Mouse (Mus musculus) hindbrain, embryonic 16.5 days (tissue): ENCODE results near the gene Tmem11. TPM values are rescaled to one million over a fixed set of nuclear protein-coding genes. Genes with fewer than 3 reads are reported as not detected.

ENCODE experiments used
- ATAC-seq: fragments of 200-750 bp; cut with Nextera tagmentation; 2 replicates; pipeline ENCODE4 v1.8.0; 2017; ENCODE audit warnings: moderate TSS enrichment, moderate library complexity
- H3K27ac ChIP-seq: fragments of 300-500 bp; sonication (generic); 2 replicates; pipeline ENCODE4 v1.5.1; 2014; ENCODE audit warnings: low read depth, mild to moderate bottlenecking, control low read depth, low read length, moderate library complexity
- H3K27me3 ChIP-seq: fragments of 300-500 bp; sonication (generic); replicated peaks from 2 replicates; pipeline ENCODE4 v1.6.1; 2014; ENCODE audit warnings: low read length; ENCODE audit not compliant: control insufficient read depth, insufficient read depth
- H3K36me3 ChIP-seq: fragments of 300-500 bp; sonication (generic); 2 replicates; pipeline ENCODE4 v1.6.1; 2014; ENCODE audit warnings: mild to moderate bottlenecking, low read length, moderate library complexity, mixed read lengths; ENCODE audit not compliant: control insufficient read depth, insufficient read depth
- H3K4me1 ChIP-seq: fragments of 300-500 bp; sonication (generic); 2 replicates; pipeline ENCODE4 v1.6.1; 2014; ENCODE audit warnings: low read depth, low read length; ENCODE audit not compliant: control insufficient read depth, insufficient read depth
- H3K4me2 ChIP-seq: fragments of 300-500 bp; sonication (generic); 2 replicates; pipeline ENCODE4 v1.6.1; 2014; ENCODE audit warnings: mild to moderate bottlenecking, low read length, control low read depth, moderate library complexity
- H3K4me3 ChIP-seq: fragments of 300-500 bp; sonication (generic); 2 replicates; pipeline ENCODE4 v1.5.1; 2014; ENCODE audit warnings: mild to moderate bottlenecking, low read length, control low read depth, moderate library complexity
- H3K9ac ChIP-seq: fragments of 300-500 bp; sonication (generic); 2 replicates; pipeline ENCODE4 v1.6.1; 2014; ENCODE audit warnings: low read depth, mild to moderate bottlenecking, control low read depth, low read length, moderate library complexity
- H3K9me3 ChIP-seq: fragments of 300-500 bp; sonication (generic); 2 replicates; pipeline ENCODE4 v1.6.1; 2014; ENCODE audit warnings: mild to moderate bottlenecking, low read length, moderate library complexity; ENCODE audit not compliant: control insufficient read depth
- WGBS: fragments of 180-500 bp; shearing (Covaris S2); extraction: QIAGEN DNeasy Blood & Tissue Kit; methylation state at CpG from one replicate; pipeline ENCODE4 v1.1.7; 2014; 5-methylcytosine and 5-hydroxymethylcytosine counted together
- polyA plus RNA-seq: library from polyadenylated mRNA; unstranded; fragments of >200 nt; fragmentation: Nextera tagmentation; extraction: Ambion mirVana; gene quantifications from 2 replicates; pipeline ENCODE4 v1.2.1, GENCODE M21; 2015

Tmem11 gene
- polyA plus RNA-seq, 1 experiment from 2014 or later = 62.1 TPM

DNA sequence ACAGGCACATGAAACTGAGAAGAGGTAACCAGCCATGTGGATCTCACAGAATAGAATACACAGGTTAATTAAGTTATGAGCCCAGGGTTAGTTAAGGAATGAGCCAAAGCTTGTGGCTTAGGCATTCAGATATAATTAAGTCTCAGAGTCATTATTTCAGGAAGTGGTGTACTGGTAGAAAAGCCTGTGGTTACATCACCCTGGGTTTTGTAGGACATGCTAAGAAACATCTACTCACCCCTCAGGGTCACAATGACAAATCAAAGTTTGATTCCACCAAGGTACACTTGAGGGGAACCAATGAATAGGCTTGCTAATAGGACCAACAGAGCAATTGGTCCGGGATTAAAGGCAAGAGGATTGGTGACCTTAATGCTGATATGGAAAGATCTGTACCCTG is 52.4 kb downstream of the Tmem11 start:
- no peak for ATAC-seq
- Histone ChIP-seq H3K9ac (no peak overlapping the region), H3K4me3 (no peak overlapping the region), H3K4me2 (no peak overlapping the region), H3K9me3 (no peaks in the 10 kb centered on the region), H3K4me1 (peaks cover 7% of the 10 kb centered on the region), H3K27ac (no peak overlapping the region), H3K27me3 (no peaks in the 10 kb centered on the region), H3K36me3 (no peaks in the 10 kb centered on the region)
- 72% methylated on average over 1 of the region's 1 CpGs for WGBS

DNA sequence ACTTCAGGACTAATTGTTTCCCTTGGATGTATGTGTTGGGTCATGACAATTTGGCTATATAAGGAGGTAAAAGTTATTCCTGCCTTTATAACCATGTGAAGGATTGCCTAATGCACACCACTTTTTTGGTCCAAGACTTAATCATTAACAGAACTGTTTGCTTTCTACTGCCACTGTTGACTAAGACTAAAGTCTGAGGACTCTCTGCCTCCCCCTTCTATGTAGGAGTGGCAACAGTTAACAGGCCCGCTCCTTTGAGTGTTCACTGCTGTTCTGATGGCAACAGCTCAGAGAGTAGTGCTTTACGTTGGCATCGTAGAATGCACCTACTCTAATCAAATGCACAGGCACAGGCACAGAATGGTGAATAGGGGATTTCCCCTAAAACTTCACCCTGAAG is 53.9 kb downstream of the Tmem11 start:
- Histone ChIP-seq H3K9ac (no peak overlapping the region), H3K9me3 (no peaks in the 10 kb centered on the region), H3K36me3 (no peaks in the 10 kb centered on the region), H3K4me1 (no peaks in the 10 kb centered on the region), H3K27me3 (no peaks in the 10 kb centered on the region), H3K27ac (no peak overlapping the region), H3K4me3 (no peak overlapping the region), H3K4me2 (no peak overlapping the region)
- ATAC-seq = no peak
- WGBS = 79% methylated on average over 3 of the region's 3 CpGs

DNA sequence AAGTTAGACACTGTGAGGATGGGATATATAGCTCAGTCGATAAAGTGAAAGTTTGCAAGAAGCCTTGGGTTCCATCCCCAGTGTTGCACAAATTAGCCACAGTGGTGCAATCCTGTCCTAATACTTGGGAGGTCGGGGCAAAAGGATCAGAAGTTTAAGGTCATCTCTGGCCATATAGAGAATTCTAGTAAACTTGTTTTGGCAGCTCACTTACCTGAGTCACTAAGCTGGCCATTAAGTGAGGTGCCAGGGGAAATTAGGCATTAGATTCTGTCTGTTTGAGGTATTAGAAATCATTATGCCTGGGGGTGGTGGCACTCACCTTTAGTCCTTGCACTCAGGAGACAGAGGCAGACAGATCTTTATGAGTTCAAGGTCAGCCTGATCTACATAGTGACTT is 55.3 kb downstream of the Tmem11 start:
- no peak for ATAC-seq
- no peak overlapping the region for H3K27ac ChIP-seq
- no peaks in the 10 kb centered on the region for H3K36me3 ChIP-seq
- H3K4me1 ChIP-seq = no peaks in the 10 kb centered on the region
- 81% methylated on average over 2 of the region's 2 CpGs for WGBS
- H3K27me3 ChIP-seq = no peaks in the 10 kb centered on the region
- H3K4me3 ChIP-seq = no peak overlapping the region
- H3K4me2 ChIP-seq = no peak overlapping the region
- H3K9me3 ChIP-seq = no peaks in the 10 kb centered on the region
- H3K9ac ChIP-seq = no peak overlapping the region

DNA sequence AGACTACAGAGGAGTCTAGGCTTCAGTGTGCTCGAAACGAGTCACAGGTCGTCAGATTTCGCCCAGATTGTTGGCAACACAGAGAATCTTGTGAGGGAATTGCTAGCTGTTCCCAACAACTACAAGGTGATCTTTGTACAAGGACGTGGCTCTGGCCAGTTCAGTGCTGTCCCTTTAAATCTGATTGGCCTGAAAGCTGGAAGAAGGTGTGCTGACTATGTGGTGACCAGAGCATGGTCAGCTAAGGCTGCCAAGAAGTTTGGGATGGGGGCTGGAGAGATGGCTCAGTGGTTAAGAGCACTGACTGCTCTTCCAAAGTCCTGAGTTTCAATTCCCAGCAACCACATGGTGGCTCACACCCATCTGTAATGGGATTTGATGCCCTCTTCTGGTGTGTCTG is 62.7 kb downstream of the Tmem11 start:
- no peaks in the 10 kb centered on the region for H3K4me1 ChIP-seq
- H3K27me3 ChIP-seq = no peaks in the 10 kb centered on the region

More for the DNA sequence above, 62.7 kb downstream of the Tmem11 start:
- WGBS = 71% methylated on average over 5 of the region's 5 CpGs
- H3K27ac ChIP-seq = no peak overlapping the region
- no peak overlapping the region for H3K4me3 ChIP-seq
- H3K36me3 ChIP-seq = no peaks in the 10 kb centered on the region
- ATAC-seq = no peak
- H3K9ac ChIP-seq = no peak overlapping the region
- H3K9me3 ChIP-seq = no peaks in the 10 kb centered on the region
- H3K4me2 ChIP-seq = no peak overlapping the region

Other genes starting within 250 kb of the Tmem11 start
- gene Llgl1, start 179.5 kb downstream of the Tmem11 start, polyA plus RNA-seq = 42.9 and 52.3 TPM in 2 replicates
- gene Flii, start 152.0 kb downstream of the Tmem11 start, polyA plus RNA-seq = 73.3 and 84.8 TPM in 2 replicates
- gene Mief2, start 150.9 kb downstream of the Tmem11 start, polyA plus RNA-seq = 26.2 and 29.7 TPM in 2 replicates
- 7.7 and 9.4 TPM in 2 replicates for gene Top3a, start 101.9 kb downstream of the Tmem11 start, polyA plus RNA-seq
- gene Smcr8, start 101.7 kb downstream of the Tmem11 start, polyA plus RNA-seq = 4.8 and 6.7 TPM in 2 replicates
- 7.4 and 10.2 TPM in 2 replicates for gene Shmt1, start 67.6 kb downstream of the Tmem11 start, polyA plus RNA-seq
- gene Dhrs7b, start 48.6 kb downstream of the Tmem11 start, polyA plus RNA-seq = 36.9 and 39.3 TPM in 2 replicates
- gene Natd1, start 35.5 kb upstream of the Tmem11 start, polyA plus RNA-seq = 24.5 and 28.0 TPM in 2 replicates
- gene Map2k3, start 52.8 kb upstream of the Tmem11 start, polyA plus RNA-seq = 30.1 and 33.6 TPM in 2 replicates
- gene Kcnj12, start 143.3 kb upstream of the Tmem11 start, polyA plus RNA-seq = 4.2 and 4.3 TPM in 2 replicates
- gene Tnfrsf13b, start 247.5 kb upstream of the Tmem11 start, polyA plus RNA-seq = 1.4 and 2.0 TPM in 2 replicates